Mouse (Mus musculus) myocyte (in vitro differentiated cells): ENCODE results near the gene Sult6b2. TPM values are rescaled to one million over a fixed set of nuclear protein-coding genes. Genes with fewer than 3 reads are reported as not detected.

Experiments used
- H3K27me3 ChIP-seq: one replicate; pipeline ENCODE4 v1.6.1; 2011; ENCODE audit not compliant: control insufficient read depth, insufficient read depth, insufficient read length
- H3K36me3 ChIP-seq: one replicate; pipeline ENCODE4 v1.6.1; 2011; ENCODE audit not compliant: control insufficient read depth, insufficient read depth
- H3K4me2 ChIP-seq: one replicate; pipeline ENCODE4 v1.6.1; 2011; ENCODE audit warnings: low read depth, control low read depth
- H3K4me3 ChIP-seq: one replicate; pipeline ENCODE4 v1.5.1; 2011; ENCODE audit warnings: mild to moderate bottlenecking, control low read depth, moderate library complexity
- H3K79me2 ChIP-seq: one replicate; pipeline ENCODE4 v1.6.1; 2011; ENCODE audit not compliant: control insufficient read depth, insufficient read depth
- H3ac ChIP-seq: one replicate; pipeline ENCODE4 v1.6.1; 2011; ENCODE audit not compliant: control insufficient read depth, insufficient read length
- CEBPB ChIP-seq: IDR thresholded peaks from 2 replicates; pipeline ENCODE4 v1.6.1; 2011; ENCODE audit warnings: mild to moderate bottlenecking, moderate library complexity; ENCODE audit not compliant: poor library complexity, insufficient read depth, severe bottlenecking
- E2F4 ChIP-seq: IDR thresholded peaks from one replicate; pipeline ENCODE4 v1.6.1; 2011; ENCODE audit warnings: mild to moderate bottlenecking, control low read depth, moderate library complexity; ENCODE audit not compliant: insufficient read depth
- MAX ChIP-seq: IDR thresholded peaks from one replicate; pipeline ENCODE4 v1.6.1; 2011; ENCODE audit warnings: low read depth, mild to moderate bottlenecking, control low read depth
- MYOD1 ChIP-seq, 3 experiments: IDR thresholded peaks; one replicate each; pipeline ENCODE4 v1.6.1; 2011; ENCODE audit warnings: control low read depth in 2 of 3, low read depth in 2 of 3, mild to moderate bottlenecking in 2 of 3, moderate library complexity in 1 of 3; ENCODE audit not compliant: insufficient read length in 2 of 3, control insufficient read depth in 1 of 3
- MYOG ChIP-seq, 3 experiments: IDR thresholded peaks; one replicate each; pipeline ENCODE4 v1.6.1; 2011; ENCODE audit warnings: control low read depth in 2 of 3, low read depth in 2 of 3, mild to moderate bottlenecking in 2 of 3; ENCODE audit not compliant: insufficient read length in 2 of 3, control insufficient read depth in 1 of 3, insufficient read depth in 1 of 3
- POLR2A ChIP-seq: IDR thresholded peaks from one replicate; pipeline ENCODE4 v1.6.1; 2011; ENCODE audit warnings: low read depth, mild to moderate bottlenecking, control low read depth, moderate library complexity; ENCODE audit not compliant: insufficient read length
- POLR2AphosphoS2 ChIP-seq: IDR thresholded peaks from one replicate; pipeline ENCODE4 v1.6.1; 2011; ENCODE audit warnings: low read depth, control low read depth; ENCODE audit not compliant: insufficient read length
- REST ChIP-seq: IDR thresholded peaks from one replicate; pipeline ENCODE4 v1.6.1; 2011; ENCODE audit warnings: mild to moderate bottlenecking, control low read depth, moderate library complexity; ENCODE audit not compliant: insufficient read depth, insufficient read length
- SRF ChIP-seq: IDR thresholded peaks from one replicate; pipeline ENCODE4 v1.6.1; 2011; ENCODE audit warnings: low read depth; ENCODE audit not compliant: control insufficient read depth, insufficient read length
- TCF12 ChIP-seq: IDR thresholded peaks from one replicate; pipeline ENCODE4 v1.6.1; 2011; ENCODE audit warnings: mild to moderate bottlenecking, control low read depth; ENCODE audit not compliant: poor library complexity, insufficient read depth, severe bottlenecking
- TCF3 ChIP-seq: IDR thresholded peaks from one replicate; pipeline ENCODE4 v1.6.1; 2011; ENCODE audit warnings: low read depth, control low read depth; ENCODE audit not compliant: insufficient read length
- USF1 ChIP-seq: IDR thresholded peaks from one replicate; pipeline ENCODE4 v1.6.1; 2011; ENCODE audit warnings: low read depth, mild to moderate bottlenecking, control low read depth, moderate library complexity
- polyA plus RNA-seq: library from polyadenylated mRNA; unstranded; fragments of >200 nt; fragmentation: generic; extraction: Trizol; gene quantifications from one replicate; pipeline ENCODE4 v1.2.1, GENCODE M21; 2012; ENCODE audit warnings: missing spikeins

Gene Sult6b2
- polyA plus RNA-seq, 1 experiment, result not detected

DNA sequence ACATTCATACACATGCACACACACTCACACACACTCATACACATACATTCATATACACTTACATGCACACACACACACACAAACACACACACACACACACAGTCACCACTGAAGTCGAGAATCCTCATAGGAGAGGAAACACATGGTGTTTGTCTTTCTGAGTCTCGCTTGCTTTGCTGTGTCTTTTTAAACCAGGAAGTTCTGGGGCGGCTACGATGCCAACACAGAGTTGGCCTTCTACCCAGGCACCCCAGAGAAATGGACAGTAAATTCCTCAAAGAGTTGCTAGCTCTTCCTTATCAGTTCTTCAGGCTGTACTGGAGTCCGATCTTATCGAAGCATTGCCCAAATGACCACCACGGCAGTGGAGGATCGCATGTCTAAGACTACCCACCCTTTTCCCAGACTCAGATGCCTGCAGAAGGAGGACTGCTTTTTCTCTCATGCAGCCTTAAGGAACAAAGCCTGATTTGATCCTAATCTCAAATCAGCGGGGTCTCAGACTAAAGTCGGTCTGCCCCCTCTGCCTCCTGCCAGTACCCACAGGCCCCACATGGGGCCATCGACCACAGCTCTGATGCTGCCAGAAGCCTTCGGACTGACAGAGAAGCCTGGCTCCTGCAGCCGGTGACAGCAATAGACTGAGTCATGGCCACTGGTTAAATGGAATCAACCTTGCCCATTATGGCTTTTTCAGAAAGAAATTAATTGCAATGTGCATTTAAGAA is 11.9 kb downstream of the Sult6b2 start:
- TF ChIP-seq MYOD1 (IDR thresholded peaks at IDR 0.05; ENCODE audit: control insufficient read depth in 1 of 3, insufficient read length in 2 of 3, low read depth in 2 of 3), result no peak
- no peak for TF ChIP-seq SRF
- TF ChIP-seq REST, result no peak
- no peak for TF ChIP-seq E2F4
- TF ChIP-seq POLR2A, result no peak
- TF ChIP-seq POLR2AphosphoS2, result no peak
- TF ChIP-seq MAX, result no peak
- TF ChIP-seq TCF3, result no peak
- TF ChIP-seq USF1, result no peak
- no peak for TF ChIP-seq CEBPB
- no peak for TF ChIP-seq MYOG (IDR thresholded peaks at IDR 0.05; ENCODE audit: control insufficient read depth in 1 of 3, insufficient read depth in 1 of 3, insufficient read length in 2 of 3, low read depth in 2 of 3)
- no peak for TF ChIP-seq TCF12
- Histone ChIP-seq H3K36me3 (no peaks in the 10 kb centered on the region), H3K27me3 (no peaks in the 10 kb centered on the region), H3ac (no peak overlapping the region), H3K4me2 (peak overlapping the region; percentile 30), H3K79me2 (no peaks in the 10 kb centered on the region), H3K4me3 (no peak overlapping the region)

DNA sequence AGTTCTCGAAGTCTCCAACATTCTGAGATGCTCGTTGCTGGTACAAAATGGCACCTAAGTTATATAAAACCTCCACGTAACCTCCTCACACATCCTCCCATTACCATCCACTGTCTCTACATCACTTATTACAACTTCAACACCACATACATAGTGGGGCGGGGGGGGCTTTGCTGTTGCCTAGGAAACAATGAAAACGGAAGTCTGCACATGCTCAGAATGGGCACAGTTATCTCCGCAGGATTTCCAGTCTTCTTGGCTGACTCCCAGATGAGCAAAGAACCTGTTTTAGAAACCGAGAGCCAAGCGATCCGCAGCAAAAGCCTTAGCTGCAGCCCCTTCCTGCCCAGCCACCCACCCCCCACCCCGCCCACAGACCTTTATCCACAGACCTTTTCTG is 14.6 kb downstream of the Sult6b2 start:
- Histone ChIP-seq H3K4me2 (no peak overlapping the region), H3K4me3 (no peak overlapping the region), H3ac (no peak overlapping the region), H3K27me3 (no peaks in the 10 kb centered on the region), H3K36me3 (no peaks in the 10 kb centered on the region), H3K79me2 (no peaks in the 10 kb centered on the region)
- TF ChIP-seq MYOG (IDR thresholded peaks at IDR 0.05; ENCODE audit: control insufficient read depth in 1 of 3, insufficient read depth in 1 of 3, insufficient read length in 2 of 3, low read depth in 2 of 3) (no peak), MAX (no peak), TCF3 (no peak), E2F4 (no peak), MYOD1 (IDR thresholded peaks at IDR 0.05; ENCODE audit: control insufficient read depth in 1 of 3, insufficient read length in 2 of 3, low read depth in 2 of 3) (no peak), CEBPB (no peak), SRF (no peak)

DNA sequence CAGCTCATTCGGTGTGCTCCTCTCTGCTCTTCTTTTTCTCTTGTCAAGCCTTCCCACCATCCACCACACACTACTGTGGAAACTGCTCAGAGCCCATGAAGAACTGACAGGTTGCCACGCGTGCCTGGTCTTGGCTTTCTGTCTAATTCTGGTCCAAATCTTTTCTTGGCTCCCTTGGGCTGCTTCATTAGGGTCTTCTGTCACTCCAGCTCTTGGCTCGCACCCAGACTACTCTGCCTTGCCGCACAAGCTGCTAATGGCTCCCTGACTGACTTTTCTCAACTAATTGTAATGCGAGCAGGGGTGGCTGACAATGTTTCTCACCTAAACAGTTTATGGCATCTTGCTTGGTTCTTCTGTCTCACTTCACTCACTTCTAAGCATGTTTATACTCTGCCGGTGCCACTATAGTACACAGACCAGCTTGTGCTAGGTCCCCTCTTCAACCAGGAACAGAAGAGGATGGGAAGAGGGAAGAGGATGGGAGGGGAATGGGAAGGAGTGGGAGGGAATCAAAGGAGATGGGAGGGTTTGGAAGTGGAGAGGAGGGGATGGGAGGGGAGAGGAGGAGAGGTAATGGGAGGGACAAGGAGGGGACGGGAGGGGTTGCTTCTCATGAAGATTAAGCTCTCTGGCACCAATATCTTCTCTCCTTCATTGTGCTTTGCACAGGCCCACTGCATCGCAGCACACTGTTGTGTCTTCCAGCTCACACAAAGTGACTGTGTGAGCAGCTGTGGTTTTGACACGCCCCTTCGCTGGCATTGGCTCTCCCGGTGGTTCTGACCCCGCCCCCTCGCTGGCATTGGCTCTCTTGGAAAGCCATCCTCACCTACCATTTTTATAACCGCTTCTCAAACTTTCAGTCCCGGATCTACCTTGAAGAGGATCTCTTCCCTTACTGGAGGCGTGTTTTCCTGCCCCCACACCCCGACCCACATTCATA is 16.0 kb downstream of the Sult6b2 start:
- Histone ChIP-seq H3K4me2 (peak overlapping the region; percentile 24), H3ac (no peak overlapping the region), H3K27me3 (no peaks in the 10 kb centered on the region), H3K36me3 (no peaks in the 10 kb centered on the region), H3K79me2 (no peaks in the 10 kb centered on the region), H3K4me3 (no peak overlapping the region)
- TF ChIP-seq CEBPB, result no peak
- TF ChIP-seq TCF12, result no peak
- TF ChIP-seq MYOD1 (IDR thresholded peaks at IDR 0.05; ENCODE audit: control insufficient read depth in 1 of 3, insufficient read length in 2 of 3, low read depth in 2 of 3), result no peak
- TF ChIP-seq SRF, result no peak
- TF ChIP-seq POLR2A, result no peak
- TF ChIP-seq POLR2AphosphoS2, result no peak
- TF ChIP-seq MYOG (IDR thresholded peaks at IDR 0.05; ENCODE audit: control insufficient read depth in 1 of 3, insufficient read depth in 1 of 3, insufficient read length in 2 of 3, low read depth in 2 of 3), result no peak
- no peak for TF ChIP-seq TCF3
- TF ChIP-seq MAX, result no peak
- TF ChIP-seq REST, result no peak
- TF ChIP-seq USF1, result no peak
- no peak for TF ChIP-seq E2F4

DNA sequence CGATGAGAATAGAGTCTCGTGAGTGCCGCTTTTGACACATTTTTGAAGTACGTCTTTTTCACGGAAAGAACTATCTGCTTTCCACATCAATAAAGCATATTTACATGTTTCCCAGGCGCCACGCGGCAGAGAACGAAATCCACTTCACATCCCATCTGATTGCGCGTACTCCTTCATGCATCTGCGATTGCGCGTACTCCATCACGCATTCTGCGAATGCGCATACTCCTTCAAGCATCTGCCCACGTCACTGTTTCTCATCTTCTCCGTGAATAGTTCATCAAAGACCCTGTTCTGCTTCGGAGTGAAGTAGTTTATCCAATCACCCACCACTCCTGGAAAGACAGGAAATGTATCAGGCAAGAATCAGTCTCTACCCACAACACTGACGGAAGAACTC is 18.2 kb downstream of the Sult6b2 start:
- H3K79me2 ChIP-seq, result no peaks in the 10 kb centered on the region
- H3K36me3 ChIP-seq, result no peaks in the 10 kb centered on the region
- no peak overlapping the region for H3ac ChIP-seq
- H3K4me2 ChIP-seq, result no peak overlapping the region
- H3K4me3 ChIP-seq, result no peak overlapping the region
- H3K27me3 ChIP-seq, result no peaks in the 10 kb centered on the region
- TF ChIP-seq MYOG (IDR thresholded peaks at IDR 0.05; ENCODE audit: control insufficient read depth in 1 of 3, insufficient read depth in 1 of 3, insufficient read length in 2 of 3, low read depth in 2 of 3) (no peak), MAX (no peak), SRF (no peak), POLR2AphosphoS2 (no peak), MYOD1 (IDR thresholded peaks at IDR 0.05; ENCODE audit: control insufficient read depth in 1 of 3, insufficient read length in 2 of 3, low read depth in 2 of 3) (no peak), TCF12 (no peak), USF1 (no peak), CEBPB (no peak), REST (no peak), E2F4 (no peak)
